Mouse (Mus musculus) kidney, postnatal 10 days (tissue): Measurements from ENCODE around the gene St7.
"Not testable (repeated sequence)": the region's sequence is repeated elsewhere in the genome, so short reads cannot be mapped to it uniquely, and the experiment has no call there.

ENCODE experiments used
- DNase-seq: peaks from one replicate; pipeline ENCODE4 v3.0.0; 2021; ENCODE audit warnings: mixed read lengths

Gene St7

DNA sequence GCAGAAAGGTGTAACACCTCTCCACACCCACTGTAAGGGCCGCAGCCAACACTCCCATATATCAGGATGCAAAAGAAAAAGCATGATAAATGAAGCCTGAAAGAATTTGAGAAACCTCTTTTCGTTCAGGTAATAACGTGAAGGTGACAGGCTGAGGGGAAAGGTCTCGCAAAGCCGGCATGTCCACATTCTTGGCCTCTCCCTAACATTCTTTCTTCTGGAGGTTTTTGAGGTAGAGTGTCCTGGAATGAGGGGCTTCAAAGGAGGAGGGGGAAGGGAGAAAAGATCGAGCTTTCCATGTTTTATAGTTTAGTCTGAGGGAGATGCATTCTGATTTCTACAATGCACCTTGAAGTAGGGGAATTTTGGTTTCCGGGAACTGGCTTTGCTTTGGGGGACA lies at the start of gene St7:
Gene St7, plus strand, starts transcription at position 287 of the 400 bp plus-strand sequence.
- DNase-seq, result no peak

DNA sequence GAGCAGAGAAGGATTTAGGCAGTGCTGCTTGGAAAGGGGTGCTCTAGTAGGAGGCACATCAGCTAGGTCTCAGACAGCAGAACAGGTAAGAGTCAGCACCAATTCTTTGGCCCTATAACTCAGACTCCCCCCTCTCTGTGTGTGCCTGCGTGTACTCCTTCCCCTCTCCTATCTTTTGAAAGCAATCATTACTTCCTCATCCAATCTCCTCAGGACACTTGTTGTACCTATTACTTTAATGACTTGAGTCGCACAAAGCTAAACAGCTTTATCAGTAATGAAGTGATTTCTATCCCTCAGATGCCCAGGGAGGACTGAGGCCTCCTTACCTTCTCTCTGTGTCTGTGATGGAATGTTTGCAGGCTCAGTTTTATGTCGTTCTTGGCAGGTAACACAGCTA lies 46.6 kb upstream of the St7 start:
- no peak for DNase-seq

DNA sequence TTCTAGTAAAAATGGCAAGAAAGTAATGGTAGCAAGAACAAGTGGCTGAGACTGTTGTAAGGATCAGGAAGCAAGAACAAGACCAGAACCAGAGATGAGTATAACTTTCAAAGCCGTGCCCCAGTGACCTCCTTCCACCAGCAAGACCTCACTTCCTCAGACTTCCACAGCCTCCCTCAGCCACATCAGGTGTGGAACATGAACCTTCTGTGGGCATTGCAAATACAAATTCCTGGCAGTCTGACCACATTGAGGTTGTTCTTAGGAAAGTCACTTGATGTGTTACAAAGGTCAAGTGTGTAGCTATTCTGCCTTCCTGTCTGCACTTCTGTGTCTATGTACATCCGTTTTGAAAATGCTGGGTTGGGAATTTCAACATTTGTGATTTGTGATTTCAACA lies 40.6 kb upstream of the St7 start:
- no peak for DNase-seq

DNA sequence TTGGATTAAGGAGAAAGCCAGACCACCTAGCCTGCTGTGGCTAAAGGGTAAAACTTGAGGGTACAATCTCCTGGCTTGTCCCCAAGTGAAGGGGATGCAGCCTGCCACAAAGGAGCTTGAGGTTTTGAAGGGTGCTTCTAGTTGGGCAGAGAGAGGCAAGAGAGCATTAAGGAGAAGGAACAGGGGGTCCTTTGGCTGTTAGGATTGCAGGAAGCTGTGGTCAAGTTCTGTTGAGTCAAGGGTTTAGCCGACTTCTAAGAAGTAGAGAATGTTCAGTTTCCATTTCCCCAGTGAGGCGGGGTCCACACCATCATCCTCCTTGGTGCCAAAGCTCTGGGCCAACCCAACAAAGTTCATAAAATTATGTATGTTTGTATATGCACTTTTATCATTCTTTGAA lies 37.7 kb upstream of the St7 start:
- no peak for DNase-seq

DNA sequence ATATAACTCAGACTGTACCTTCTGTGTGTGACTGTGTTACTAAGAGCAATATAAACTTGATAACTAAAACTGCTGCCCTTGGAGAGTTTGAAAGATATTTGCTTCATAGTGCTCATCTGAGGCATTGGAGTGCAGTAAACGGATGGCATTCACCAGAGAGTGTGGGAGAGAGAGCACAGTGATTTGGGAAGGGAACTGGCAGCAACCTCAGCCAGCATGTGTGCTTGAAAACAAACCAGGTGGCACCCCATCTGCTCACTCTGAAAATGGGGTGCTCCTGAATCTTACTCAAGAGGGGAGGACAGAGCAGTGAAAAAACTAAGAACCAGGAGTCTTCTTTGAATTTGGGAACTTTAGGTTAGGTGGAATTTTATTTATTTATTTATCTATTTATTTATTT lies 35.4 kb upstream of the St7 start:
- DNase-seq, result no peak

- no peak for DNase-seq
Measured at GRCm38 (mm10) chr6:17665348-17665747, 27.4 kb upstream of the St7 start.

DNA sequence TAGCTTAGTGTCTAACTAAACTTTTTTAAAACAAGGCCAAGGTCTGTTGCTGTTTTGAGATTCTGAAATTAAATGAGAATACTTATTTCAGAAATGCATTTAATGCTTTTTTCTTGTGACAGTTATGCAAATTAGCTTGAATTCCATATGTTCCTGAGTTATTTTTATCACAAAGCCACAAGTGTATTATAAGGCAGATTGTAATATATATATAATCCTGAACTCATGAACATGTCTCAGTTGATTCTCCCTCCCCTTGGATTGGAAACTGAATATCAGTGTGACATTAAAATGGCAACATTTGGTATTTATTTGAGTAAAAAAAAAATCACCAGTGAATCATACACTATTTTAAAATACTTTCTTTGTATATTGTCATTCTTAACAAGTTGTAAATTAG lies 26.7 kb upstream of the St7 start:
- DNase-seq, result no peak

- DNase-seq, result no peak
Measured at GRCm38 (mm10) chr6:17667813-17668212, 24.9 kb upstream of the St7 start.

GRCm38 (mm10) chr6:17668334-17668733 lies 24.4 kb upstream of the St7 start:
- no peak for DNase-seq

GRCm38 (mm10) chr6:17669826-17670225 lies 22.9 kb upstream of the St7 start:
- no peak for DNase-seq

- peak; percentile 80 for DNase-seq
Measured at GRCm38 (mm10) chr6:17675019-17675756, 17.5 kb upstream of the St7 start.

- DNase-seq, result no peak
Measured at GRCm38 (mm10) chr6:17677008-17677407, 15.7 kb upstream of the St7 start.

DNA sequence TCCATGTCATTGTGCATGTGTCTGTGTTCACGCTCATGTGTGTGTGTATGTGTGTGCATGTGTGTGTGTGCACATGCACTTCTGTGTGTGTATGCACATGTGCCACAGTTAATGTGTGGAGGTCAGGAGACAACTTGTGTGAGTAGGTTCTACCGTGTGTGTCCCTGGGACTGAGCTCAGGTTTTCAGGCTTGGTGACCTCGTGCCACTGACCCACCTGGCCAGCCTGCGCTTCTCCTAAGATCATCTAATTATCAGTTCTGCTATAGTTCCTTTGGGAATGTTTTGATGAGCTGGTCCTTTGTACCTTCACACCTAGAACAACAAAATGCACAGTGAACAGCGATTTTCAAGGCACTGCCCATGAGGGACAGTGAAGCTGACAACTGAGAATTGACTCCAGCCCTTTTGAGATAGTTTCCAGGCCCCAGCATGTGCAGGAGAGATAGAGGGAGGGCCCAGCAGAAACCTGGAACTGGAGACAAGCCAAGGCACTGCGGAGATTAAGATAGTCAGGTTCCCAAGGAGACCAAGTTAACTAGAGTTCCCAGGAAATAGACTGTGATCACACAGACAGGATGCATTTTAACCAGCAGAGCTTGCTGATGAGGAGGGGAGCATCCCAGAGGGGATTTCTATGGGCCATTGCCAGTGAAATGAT lies 12.3 kb upstream of the St7 start:
- DNase-seq, result no peak

- no peak for DNase-seq
Measured at GRCm38 (mm10) chr6:17681810-17682209, 10.9 kb upstream of the St7 start.

GRCm38 (mm10) chr6:17688676-17689075 lies 4.1 kb upstream of the St7 start:
- DNase-seq, result no peak

DNA sequence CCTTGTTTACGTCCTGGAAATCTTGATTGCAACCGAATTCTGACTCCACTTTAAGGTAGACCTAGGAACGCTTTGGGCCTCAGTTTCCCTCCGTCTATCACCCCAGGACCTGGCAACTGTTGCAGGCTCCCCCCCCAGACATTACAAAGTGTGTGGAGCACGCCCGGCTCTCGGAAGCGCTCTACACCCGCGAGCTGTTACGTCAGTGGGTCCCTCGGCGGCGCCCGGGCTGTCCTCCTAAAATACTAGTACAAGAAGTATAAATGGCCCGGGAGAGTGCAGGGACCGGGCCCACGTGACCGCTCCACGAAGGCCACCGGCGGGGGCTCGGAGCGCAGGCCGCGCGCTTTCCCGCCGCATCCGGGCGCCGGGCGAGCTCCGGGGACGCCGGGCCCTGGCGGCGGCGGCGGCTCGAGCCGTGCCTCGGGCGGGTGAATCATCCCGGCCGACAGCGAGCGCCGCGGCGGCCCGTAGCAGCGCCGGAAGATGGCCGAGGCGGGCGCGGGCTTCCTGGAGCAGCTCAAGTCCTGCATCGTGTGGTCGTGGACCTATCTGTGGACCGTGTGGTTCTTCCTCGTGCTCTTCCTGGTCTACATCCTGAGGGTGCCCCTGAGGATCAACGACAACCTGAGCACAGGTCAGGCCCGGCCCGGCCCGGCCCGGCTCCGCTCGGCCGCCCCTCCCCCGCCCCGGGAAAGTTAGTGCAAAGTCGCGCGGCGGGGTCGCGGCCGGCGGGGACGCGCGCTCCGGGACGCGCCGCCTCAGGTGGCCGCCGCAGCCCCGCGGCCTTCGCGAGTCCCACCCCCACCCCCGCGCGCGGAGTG lies 1.2 kb downstream of the St7 start:
- peak; percentile 84 for DNase-seq

DNA sequence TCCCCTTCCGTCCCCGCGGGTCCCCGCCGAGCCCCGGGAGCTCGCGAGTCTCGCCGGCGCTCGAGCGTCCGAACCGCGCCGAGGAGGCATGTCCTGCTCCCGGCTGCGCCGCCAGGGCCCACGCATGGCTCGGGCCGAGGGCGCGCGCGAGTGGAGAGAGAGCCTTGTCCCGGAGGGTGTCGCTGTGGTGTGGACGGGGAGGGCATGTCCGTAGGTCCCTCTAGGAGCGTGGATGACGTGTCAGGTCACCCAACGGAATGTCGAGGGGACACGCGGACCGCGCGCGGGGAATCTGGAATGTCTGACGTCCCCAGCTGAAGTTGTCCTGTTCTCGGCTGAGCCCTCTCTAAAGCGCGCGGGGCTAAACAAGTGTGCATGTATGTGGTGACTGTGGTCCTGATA lies 1.8 kb downstream of the St7 start:
- peak; percentile 85 for DNase-seq

DNA sequence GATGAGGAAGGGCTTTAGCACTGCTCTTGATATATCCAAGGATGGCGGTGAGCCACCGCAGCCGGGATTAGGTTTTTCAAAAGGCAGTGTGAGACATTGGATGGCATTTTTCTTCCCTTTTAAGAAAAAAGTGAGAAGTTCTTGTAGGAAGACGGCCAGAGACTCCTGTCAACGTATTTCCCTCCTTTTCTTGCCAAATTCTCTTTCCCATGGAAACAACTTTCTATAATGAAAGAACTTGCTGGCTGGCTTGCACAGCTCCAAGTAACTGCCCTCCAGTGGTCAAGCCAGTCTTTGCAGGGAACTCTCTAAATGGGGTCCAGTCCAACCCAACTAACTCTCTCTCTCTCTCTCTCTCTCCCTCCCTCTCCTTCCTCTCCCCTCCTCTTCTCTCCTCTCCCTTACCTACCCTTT lies 3.6 kb downstream of the St7 start:
- DNase-seq, result peak; percentile 82

DNA sequence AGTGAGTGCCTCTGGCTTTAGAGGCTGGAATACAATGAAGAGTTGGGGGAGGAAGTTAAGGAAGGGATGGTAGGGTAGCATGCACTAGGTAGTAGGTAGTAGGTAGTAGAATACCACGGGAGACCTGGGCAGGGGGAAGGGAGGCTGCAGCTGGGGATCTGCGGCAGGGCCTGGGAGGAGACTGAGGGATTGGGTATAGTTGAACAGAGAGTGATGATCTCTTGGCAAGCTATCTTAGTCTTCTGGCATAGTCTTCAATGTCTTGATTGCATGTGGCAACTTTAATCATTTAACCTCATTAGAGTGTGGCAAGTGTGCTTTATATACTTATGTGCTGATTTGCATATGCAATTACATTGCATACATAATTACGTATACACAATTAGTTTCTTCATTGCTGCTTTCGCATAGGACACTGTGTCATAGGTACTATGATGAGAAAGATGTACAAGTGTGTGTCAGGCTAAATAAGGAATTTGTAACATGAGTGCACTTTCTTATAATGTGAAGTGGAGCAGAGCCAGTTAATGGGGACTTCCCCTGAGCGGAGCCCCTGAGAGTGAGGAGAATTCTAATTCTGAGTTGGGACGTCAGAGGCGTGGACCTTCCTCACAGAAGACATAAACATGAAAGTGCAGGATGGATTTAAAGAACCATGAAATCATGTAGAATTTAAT lies 8.3 kb downstream of the St7 start:
- no peak for DNase-seq

- not testable (repeated sequence) for DNase-seq
Measured at GRCm38 (mm10) chr6:17704038-17704437, 11.3 kb downstream of the St7 start.

- no peak for DNase-seq
Measured at GRCm38 (mm10) chr6:17705973-17706372, 13.2 kb downstream of the St7 start.

- DNase-seq, result no peak
Measured at GRCm38 (mm10) chr6:17718978-17719377, 26.2 kb downstream of the St7 start.

DNA sequence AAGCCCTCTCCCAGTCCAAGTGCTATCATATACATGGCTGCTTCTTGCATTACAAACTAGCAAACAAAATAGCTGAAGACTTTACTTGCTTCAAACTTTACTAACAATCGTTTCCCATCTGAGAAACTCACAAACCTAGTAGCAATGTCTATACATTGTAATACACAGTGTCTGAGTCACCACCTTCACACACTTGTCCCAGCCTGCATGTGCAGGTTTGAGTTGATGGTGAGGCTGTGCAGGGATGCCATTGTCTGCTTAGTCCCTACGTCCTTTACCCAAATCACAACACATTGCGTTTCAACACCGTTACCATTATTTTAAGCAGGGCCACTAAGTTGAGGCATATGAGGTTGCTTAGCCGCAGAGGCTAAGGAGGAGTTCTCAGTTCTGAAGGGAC lies 26.7 kb downstream of the St7 start:
- no peak for DNase-seq
